Mouse (Mus musculus): Measurements from ENCODE around the gene Afmid.

- TF ChIP-seq CTCF (IDR thresholded peaks at IDR 0.05; ENCODE audit: low read depth) (no peak), EP300 (IDR thresholded peaks at IDR 0.05; ENCODE audit: low read depth) (no peak)
Observed at GRCm38 (mm10) chr11:117778031-117778430, 47.7 kb upstream of the Afmid start.
